Mouse (Mus musculus) lung, postnatal 25 days (tissue): ENCODE results near the gene Pcif1.
A peak's percentile ranks its signal among the peaks of the same experiment; 100 is the strongest.

ENCODE experiments used
- DNase-seq: peaks from one replicate; pipeline ENCODE4 v3.0.0; 2022; ENCODE audit warnings: low spot score

The Pcif1 gene

GRCm38 (mm10) chr2:164894048-164894447 is 14.9 kb downstream of the Pcif1 start:
- DNase-seq = no peak

- DNase-seq = no peak
Observed at GRCm38 (mm10) chr2:164894644-164895043, 15.5 kb downstream of the Pcif1 start.

GRCm38 (mm10) chr2:164895885-164896284 is 16.8 kb downstream of the Pcif1 start:
- DNase-seq = no peak

GRCm38 (mm10) chr2:164898008-164898407 is 18.9 kb downstream of the Pcif1 start:
- no peak for DNase-seq

- no peak for DNase-seq
Observed at GRCm38 (mm10) chr2:164899034-164899433, 19.9 kb downstream of the Pcif1 start.

- DNase-seq = no peak
Observed at GRCm38 (mm10) chr2:164899723-164900459, 20.8 kb downstream of the Pcif1 start.

- DNase-seq = no peak
Observed at GRCm38 (mm10) chr2:164901380-164901779, 22.3 kb downstream of the Pcif1 start.

- no peak for DNase-seq
Observed at GRCm38 (mm10) chr2:164903496-164903895, 24.4 kb downstream of the Pcif1 start.

GRCm38 (mm10) chr2:164906071-164906470 is 27.0 kb downstream of the Pcif1 start:
- no peak for DNase-seq

- no peak for DNase-seq
Observed at GRCm38 (mm10) chr2:164907511-164907910, 28.4 kb downstream of the Pcif1 start.

- DNase-seq = no peak
Observed at GRCm38 (mm10) chr2:164908011-164908410, 28.9 kb downstream of the Pcif1 start.

- DNase-seq = no peak
Observed at GRCm38 (mm10) chr2:164909100-164909499, 30.0 kb downstream of the Pcif1 start.

GRCm38 (mm10) chr2:164909542-164909941 is 30.4 kb downstream of the Pcif1 start:
- DNase-seq = peak; percentile 64

- no peak for DNase-seq
Observed at GRCm38 (mm10) chr2:164910360-164911061, 31.4 kb downstream of the Pcif1 start.

- DNase-seq = peak; percentile 92
Observed at GRCm38 (mm10) chr2:164911086-164912048, 32.3 kb downstream of the Pcif1 start, which contains the start of gene Zfp335. TSS of gene Zfp335 (minus strand) at chr2:164911757.

GRCm38 (mm10) chr2:164912151-164912550 is 33.0 kb downstream of the Pcif1 start:
- DNase-seq = no peak

GRCm38 (mm10) chr2:164912749-164913427 is 33.8 kb downstream of the Pcif1 start:
- no peak for DNase-seq

- peak; percentile 83 for DNase-seq
Observed at GRCm38 (mm10) chr2:164913428-164913786, 34.3 kb downstream of the Pcif1 start.

- DNase-seq = no peak
Observed at GRCm38 (mm10) chr2:164916820-164917219, 37.7 kb downstream of the Pcif1 start.

GRCm38 (mm10) chr2:164917371-164917770 is 38.3 kb downstream of the Pcif1 start:
- DNase-seq = no peak

GRCm38 (mm10) chr2:164918325-164918724 is 39.2 kb downstream of the Pcif1 start:
- DNase-seq = no peak

- DNase-seq = no peak
Observed at GRCm38 (mm10) chr2:164921984-164922383, 42.9 kb downstream of the Pcif1 start.
